Mouse (Mus musculus) midbrain, embryonic 11.5 days (tissue): ENCODE measurements around the gene Uap1. TPM values are rescaled to one million over a fixed set of nuclear protein-coding genes. Genes with fewer than 3 reads are reported as not detected.

ENCODE experiments used
- ATAC-seq: fragments of 200-750 bp; cut with Nextera tagmentation; 2 replicates; pipeline ENCODE4 v1.8.0; 2017; ENCODE audit warnings: moderate TSS enrichment, moderate library complexity; ENCODE audit not compliant: low FRiP score
- DNase-seq: peaks from one replicate; pipeline ENCODE4 v3.0.0; 2015; ENCODE audit warnings: low spot score; ENCODE audit errors: missing footprints
- H3K27ac ChIP-seq: fragments of 300-500 bp; sonication (generic); 2 replicates; pipeline ENCODE4 v1.5.1; 2014; ENCODE audit warnings: low read depth, low read length
- H3K27me3 ChIP-seq: fragments of 300-500 bp; sonication (generic); 2 replicates; pipeline ENCODE4 v1.6.1; 2014; ENCODE audit warnings: mild to moderate bottlenecking, low read length, moderate library complexity, mixed read lengths; ENCODE audit not compliant: control insufficient read depth, insufficient read depth
- H3K36me3 ChIP-seq: fragments of 300-500 bp; sonication (generic); 2 replicates; pipeline ENCODE4 v1.6.1; 2014; ENCODE audit warnings: mild to moderate bottlenecking, low read length, moderate library complexity, mixed read lengths; ENCODE audit not compliant: control insufficient read depth, insufficient read depth
- H3K4me1 ChIP-seq: fragments of 300-500 bp; sonication (generic); 2 replicates; pipeline ENCODE4 v1.6.1; 2014; ENCODE audit warnings: low read length; ENCODE audit not compliant: control insufficient read depth, insufficient read depth
- H3K4me2 ChIP-seq: fragments of 300-500 bp; sonication (generic); 2 replicates; pipeline ENCODE4 v1.6.1; 2014; ENCODE audit warnings: mild to moderate bottlenecking, moderate library complexity
- H3K4me3 ChIP-seq: fragments of 300-500 bp; sonication (generic); 2 replicates; pipeline ENCODE4 v1.5.1; 2014; ENCODE audit warnings: low read depth, low read length
- H3K9ac ChIP-seq: fragments of 300-500 bp; sonication (generic); 2 replicates; pipeline ENCODE4 v1.6.1; 2014; ENCODE audit warnings: low read length
- H3K9me3 ChIP-seq: fragments of 300-500 bp; sonication (generic); 2 replicates; pipeline ENCODE4 v1.6.1; 2016; ENCODE audit warnings: low read length; ENCODE audit not compliant: control insufficient read depth
- WGBS: fragments of 180-500 bp; shearing (Covaris S2); extraction: QIAGEN DNeasy Blood & Tissue Kit; methylation state at CpG from one replicate; pipeline ENCODE4 v1.1.7; 2014; 5-methylcytosine and 5-hydroxymethylcytosine counted together
- polyA plus RNA-seq: library from polyadenylated mRNA; unstranded; fragments of >200 nt; fragmentation: Nextera tagmentation; extraction: Ambion mirVana; gene quantifications from 2 replicates; pipeline ENCODE4 v1.2.1, GENCODE M21; 2014

The Uap1 gene
- polyA plus RNA-seq, 1 experiment from 2014 or later, result 61.7 TPM

- DNase-seq (peak; percentile 17), ATAC-seq (no peak)
- no peaks in the 10 kb centered on the region for H3K27me3 ChIP-seq
- H3K4me1 ChIP-seq, result no peaks in the 10 kb centered on the region
- WGBS, result 61% methylated on average over 3 of the region's 3 CpGs
- no peaks in the 10 kb centered on the region; the same call in 1 of the 2 replicates for H3K36me3 ChIP-seq
- no peaks in the 10 kb centered on the region for H3K9me3 ChIP-seq
- no peak overlapping the region for H3K9ac ChIP-seq
- no peak overlapping the region for H3K27ac ChIP-seq
- H3K4me3 ChIP-seq, result no peak overlapping the region
- H3K4me2 ChIP-seq, result no peak overlapping the region
Observed at GRCm38 (mm10) chr1:170160397-170160938, 14.3 kb downstream of the Uap1 start.

- no peak overlapping the region for H3K9ac ChIP-seq
- no peaks in the 10 kb centered on the region for H3K27me3 ChIP-seq
- H3K4me1 ChIP-seq, result no peaks in the 10 kb centered on the region
- no peaks in the 10 kb centered on the region for H3K9me3 ChIP-seq
- WGBS, result 92% methylated on average over 2 of the region's 2 CpGs
- no peaks in the 10 kb centered on the region; the same call in 1 of the 2 replicates for H3K36me3 ChIP-seq
- ATAC-seq (no peak), DNase-seq (no peak)
- no peak overlapping the region for H3K4me3 ChIP-seq
- no peak overlapping the region for H3K4me2 ChIP-seq
- no peak overlapping the region for H3K27ac ChIP-seq
Observed at GRCm38 (mm10) chr1:170159707-170160106, 15.1 kb downstream of the Uap1 start.

DNA sequence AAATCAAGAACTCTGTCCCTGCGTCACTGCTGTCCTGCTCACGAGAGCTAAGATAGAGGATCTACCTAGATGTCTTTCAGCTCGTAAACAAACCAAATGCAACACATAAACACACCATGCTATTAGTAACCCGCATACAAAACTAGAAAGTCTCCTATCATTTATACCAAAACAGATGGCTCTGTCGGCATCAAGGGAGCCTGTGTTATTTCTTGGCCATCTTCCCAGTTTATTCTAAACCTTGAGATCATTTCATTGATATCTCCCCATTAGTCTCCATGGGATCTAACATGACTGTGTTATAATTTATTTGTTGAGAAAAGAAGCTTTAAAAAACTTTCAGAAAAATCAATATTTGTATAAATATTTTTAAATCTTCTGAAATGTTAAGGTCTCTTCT is 19.0 kb downstream of the Uap1 start:
- Histone ChIP-seq H3K4me3 (no peak overlapping the region), H3K27me3 (no peaks in the 10 kb centered on the region), H3K4me2 (no peak overlapping the region), H3K27ac (no peak overlapping the region), H3K9me3 (no peaks in the 10 kb centered on the region), H3K9ac (no peak overlapping the region), H3K36me3 (no peaks in the 10 kb centered on the region), H3K4me1 (no peaks in the 10 kb centered on the region)
- no peak for DNase-seq
- no peak for ATAC-seq
- 96% methylated on average over 5 of the region's 5 CpGs for WGBS

- 84% methylated on average over 2 of the region's 2 CpGs for WGBS
- no peak overlapping the region for H3K4me3 ChIP-seq
- no peaks in the 10 kb centered on the region; the same call in 1 of the 2 replicates for H3K36me3 ChIP-seq
- no peaks in the 10 kb centered on the region for H3K4me1 ChIP-seq
- no peak overlapping the region for H3K9ac ChIP-seq
- ATAC-seq (no peak), DNase-seq (peak; percentile 53)
- H3K27me3 ChIP-seq, result no peaks in the 10 kb centered on the region
- H3K4me2 ChIP-seq, result no peak overlapping the region
- no peak overlapping the region for H3K27ac ChIP-seq
- H3K9me3 ChIP-seq, result no peaks in the 10 kb centered on the region
Observed at GRCm38 (mm10) chr1:170155298-170155697, 19.5 kb downstream of the Uap1 start.

GRCm38 (mm10) chr1:170153986-170154385 is 20.8 kb downstream of the Uap1 start:
- H3K27ac ChIP-seq, result no peak overlapping the region
- no peaks in the 10 kb centered on the region for H3K4me1 ChIP-seq
- no peak overlapping the region for H3K4me2 ChIP-seq
- no peak overlapping the region for H3K4me3 ChIP-seq
- ATAC-seq, result no peak
- 58% methylated on average over 8 of the region's 8 CpGs for WGBS
- H3K36me3 ChIP-seq, result no peaks in the 10 kb centered on the region; the same call in 1 of the 2 replicates
- DNase-seq, result peak; percentile 67
- H3K27me3 ChIP-seq, result no peaks in the 10 kb centered on the region
- no peaks in the 10 kb centered on the region for H3K9me3 ChIP-seq
- H3K9ac ChIP-seq, result no peak overlapping the region

GRCm38 (mm10) chr1:170152552-170152951 is 22.2 kb downstream of the Uap1 start:
- Histone ChIP-seq H3K4me1 (no peaks in the 10 kb centered on the region), H3K36me3 (no peaks in the 10 kb centered on the region; the same call in 1 of the 2 replicates), H3K9me3 (no peaks in the 10 kb centered on the region), H3K4me2 (no peak overlapping the region), H3K27ac (no peak overlapping the region), H3K9ac (no peak overlapping the region), H3K27me3 (no peaks in the 10 kb centered on the region), H3K4me3 (no peak overlapping the region)
- ATAC-seq (no peak), DNase-seq (no peak)
- WGBS, result 90% methylated on average over 2 of the region's 2 CpGs

- Histone ChIP-seq H3K27me3 (no peaks in the 10 kb centered on the region), H3K4me1 (no peaks in the 10 kb centered on the region), H3K27ac (no peak overlapping the region), H3K9me3 (no peaks in the 10 kb centered on the region), H3K36me3 (no peaks in the 10 kb centered on the region; the same call in 1 of the 2 replicates), H3K9ac (no peak overlapping the region), H3K4me3 (no peak overlapping the region), H3K4me2 (no peak overlapping the region)
- WGBS, result 88% methylated on average over 6 of the region's 6 CpGs
- peak; percentile 64 for DNase-seq
- no peak for ATAC-seq
Observed at GRCm38 (mm10) chr1:170150870-170151269, 23.9 kb downstream of the Uap1 start.

GRCm38 (mm10) chr1:170149756-170150155 is 25.0 kb downstream of the Uap1 start:
- DNase-seq, result no peak
- Histone ChIP-seq H3K9me3 (no peaks in the 10 kb centered on the region), H3K36me3 (no peaks in the 10 kb centered on the region; the same call in 1 of the 2 replicates), H3K27ac (no peak overlapping the region), H3K27me3 (no peaks in the 10 kb centered on the region), H3K4me3 (no peak overlapping the region), H3K4me2 (no peak overlapping the region), H3K9ac (no peak overlapping the region), H3K4me1 (no peaks in the 10 kb centered on the region)
- ATAC-seq, result no peak
- 90% methylated on average over 4 of the region's 4 CpGs for WGBS

- H3K4me1 ChIP-seq, result no peaks in the 10 kb centered on the region
Observed at GRCm38 (mm10) chr1:170148536-170148935, 26.2 kb downstream of the Uap1 start.

More at GRCm38 (mm10) chr1:170148536-170148935, 26.2 kb downstream of the Uap1 start:
- H3K4me3 ChIP-seq, result no peak overlapping the region
- 84% methylated on average over 6 of the region's 6 CpGs for WGBS
- no peaks in the 10 kb centered on the region; the same call in 1 of the 2 replicates for H3K36me3 ChIP-seq
- no peak overlapping the region for H3K4me2 ChIP-seq
- H3K9me3 ChIP-seq, result no peaks in the 10 kb centered on the region
- ATAC-seq, result no peak
- H3K9ac ChIP-seq, result no peak overlapping the region
- H3K27ac ChIP-seq, result no peak overlapping the region
- no peaks in the 10 kb centered on the region for H3K27me3 ChIP-seq
- no peak for DNase-seq
